Mouse (Mus musculus) thymus, adult 2 months (tissue): ENCODE results near the gene Tsks. TPM values are rescaled to one million over a fixed set of nuclear protein-coding genes. Genes with fewer than 3 reads are reported as not detected.
A peak's percentile ranks its signal among the peaks of the same experiment; 100 is the strongest.

Source experiments
- DNase-seq: peaks from one replicate; pipeline ENCODE4 v3.0.0; 2021
- H3K27ac ChIP-seq: fragments of 200-500 bp; 2 replicates; pipeline ENCODE4 v1.5.1; 2012; ENCODE audit warnings: low read length, control low read depth; ENCODE audit not compliant: control insufficient read depth, insufficient read depth
- H3K27me3 ChIP-seq: fragments of 200-500 bp; 2 replicates; pipeline ENCODE4 v1.6.1; 2012; ENCODE audit warnings: mild to moderate bottlenecking, low read length, moderate library complexity, mixed read lengths; ENCODE audit not compliant: control insufficient read depth, insufficient read depth
- H3K36me3 ChIP-seq: fragments of 200-500 bp; 2 replicates; pipeline ENCODE4 v1.6.1; 2012; ENCODE audit warnings: mild to moderate bottlenecking, low read length, moderate library complexity; ENCODE audit not compliant: control insufficient read depth, insufficient read depth
- H3K4me1 ChIP-seq: fragments of 200-500 bp; replicated peaks from 2 replicates; pipeline ENCODE4 v1.6.1; 2012; ENCODE audit warnings: low read length; ENCODE audit not compliant: control insufficient read depth, insufficient read depth
- H3K4me3 ChIP-seq: fragments of 200-500 bp; 2 replicates; pipeline ENCODE4 v1.5.1; 2012; ENCODE audit warnings: mild to moderate bottlenecking, low read length, control low read depth, moderate library complexity; ENCODE audit not compliant: control insufficient read depth, insufficient read depth
- CTCF ChIP-seq: fragments of 200-500 bp; IDR thresholded peaks from 2 replicates; pipeline ENCODE4 v1.5.1; 2012; ENCODE audit warnings: mild to moderate bottlenecking, control low read depth, low read length, moderate library complexity, borderline replicate concordance; ENCODE audit not compliant: control insufficient read depth, poor library complexity, insufficient read depth; ENCODE audit errors: extremely low read depth
- POLR2A ChIP-seq: fragments of 200-500 bp; IDR thresholded peaks from 2 replicates; pipeline ENCODE4 v1.6.1; 2012; ENCODE audit warnings: mild to moderate bottlenecking, low read length, control low read depth, moderate library complexity; ENCODE audit not compliant: control insufficient read depth, poor library complexity, insufficient read depth; ENCODE audit errors: extremely low read depth
- WGBS: fragments of 180-500 bp; shearing (Covaris S2); methylation state at CpG from one replicate; pipeline ENCODE4 v1.1.7; 2018; 5-methylcytosine and 5-hydroxymethylcytosine counted together
- polyA plus RNA-seq: library from polyadenylated mRNA; depleted of rRNA; stranded (reverse); fragments of >200 nt; gene quantifications from 2 replicates; pipeline ENCODE4 v1.2.3, GENCODE M21; 2012; rRNA removed

Gene Tsks
- 0.29 and 1.0 TPM in 2 replicates for polyA plus RNA-seq

GRCm38 (mm10) chr7:44942904-44943303 is at the start of gene Tsks:
Gene Tsks, plus strand, starts transcription at chr7:44943204.
- no peak for DNase-seq
- Histone ChIP-seq H3K4me1 (no peaks in the 10 kb centered on the region), H3K36me3 (no peaks in the 10 kb centered on the region), H3K4me3 (no peak within 1 kb of the TSS), H3K27ac (no peak within 1 kb of the TSS), H3K27me3 (no peaks in the 10 kb centered on the region)
- TF ChIP-seq CTCF (no peak), POLR2A (no peak)
- WGBS: 87% methylated on average over 7 of the region's 7 CpGs

DNA sequence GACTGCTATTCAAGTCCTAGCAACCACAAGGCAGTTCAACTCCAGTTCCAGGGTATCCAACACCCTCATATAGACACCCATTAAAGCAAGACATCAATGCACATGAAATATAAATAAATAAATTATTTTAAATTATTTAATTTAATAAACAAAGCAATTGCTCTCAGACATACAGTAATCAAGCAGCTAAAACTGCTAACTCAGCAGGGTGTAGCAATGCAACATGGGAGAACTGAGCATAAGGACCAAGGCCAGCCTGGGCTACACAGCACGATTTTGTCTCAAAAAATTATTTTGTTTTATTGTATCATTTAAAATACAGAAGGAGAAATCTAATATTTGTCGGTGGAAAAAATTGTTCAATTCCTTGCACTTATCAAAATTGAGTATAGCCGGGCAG is 48.8 kb upstream of the Tsks start:
- no peak for TF ChIP-seq POLR2A
- no peak for TF ChIP-seq CTCF
- Histone ChIP-seq H3K27ac (no peak overlapping the region), H3K36me3 (no peaks in the 10 kb centered on the region), H3K27me3 (no peaks in the 10 kb centered on the region), H3K4me1 (peaks cover 28% of the 10 kb centered on the region), H3K4me3 (no peak overlapping the region)
- no peak for DNase-seq
- WGBS: 92% methylated on average over 3 of the region's 3 CpGs

GRCm38 (mm10) chr7:44895206-44895592 is 47.8 kb upstream of the Tsks start:
- DNase-seq: no peak
- H3K36me3 ChIP-seq: no peaks in the 10 kb centered on the region
- no peak overlapping the region for H3K27ac ChIP-seq
- no peak overlapping the region for H3K4me3 ChIP-seq
- no peaks in the 10 kb centered on the region for H3K27me3 ChIP-seq
- H3K4me1 ChIP-seq: peaks cover 28% of the 10 kb centered on the region
- 49% methylated on average over 7 of the region's 7 CpGs for WGBS
- no peak for TF ChIP-seq CTCF
- TF ChIP-seq POLR2A: no peak

GRCm38 (mm10) chr7:44895593-44896434 is 47.2 kb upstream of the Tsks start, which contains the start of gene Fuz:
Gene Fuz, plus strand, starts transcription at chr7:44896079.
- Histone ChIP-seq H3K4me3 (peak within 1 kb of the TSS; percentile 97), H3K27me3 (no peaks in the 10 kb centered on the region), H3K36me3 (no peaks in the 10 kb centered on the region), H3K4me1 (peaks cover 26% of the 10 kb centered on the region), H3K27ac (peak within 1 kb of the TSS; percentile 57)
- under 1% methylated on average over 34 of the region's 34 CpGs for WGBS
- DNase-seq: peak; percentile 83
- TF ChIP-seq CTCF (peak; percentile 86), POLR2A (0 out of 2 replicates have a peak, but pooled peaks have one; percentile 37)

DNA sequence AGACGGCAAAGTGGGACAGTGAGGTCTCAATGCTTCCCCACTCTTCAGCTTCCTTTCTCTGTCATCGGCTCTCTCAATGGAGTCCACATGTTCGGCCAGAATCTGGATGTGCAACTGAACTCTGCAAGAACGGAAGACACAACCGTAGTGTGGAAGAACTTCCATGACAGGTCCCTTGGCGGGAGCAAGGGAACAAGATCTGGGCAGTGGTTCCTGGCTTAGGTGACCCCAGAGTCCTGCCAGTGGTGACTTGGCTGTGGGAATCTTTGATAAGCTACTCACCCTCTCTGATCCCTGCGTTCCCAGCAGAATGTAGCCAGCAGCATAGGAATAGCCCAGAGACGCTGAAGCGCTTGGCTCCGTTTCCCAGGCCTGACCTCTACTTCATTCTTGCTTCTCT is 46.5 kb upstream of the Tsks start:
- Histone ChIP-seq H3K36me3 (no peaks in the 10 kb centered on the region), H3K27ac (peak overlapping the region; percentile 57; the same call in 1 of the 2 replicates), H3K4me1 (peaks cover 23% of the 10 kb centered on the region), H3K27me3 (no peaks in the 10 kb centered on the region), H3K4me3 (peak overlapping the region; percentile 97)
- DNase-seq: no peak
- TF ChIP-seq CTCF (no peak), POLR2A (no peak)
- WGBS: 38% methylated on average over 10 of the region's 10 CpGs

GRCm38 (mm10) chr7:44898607-44899006 is 44.4 kb upstream of the Tsks start:
- 76% methylated on average over 19 of the region's 19 CpGs for WGBS
- no peak for DNase-seq
- no peak for TF ChIP-seq POLR2A
- TF ChIP-seq CTCF: no peak
- Histone ChIP-seq H3K27ac (no peak overlapping the region), H3K27me3 (no peaks in the 10 kb centered on the region), H3K36me3 (peaks cover 3% of the 10 kb centered on the region; the same call in 1 of the 2 replicates), H3K4me1 (peaks cover 26% of the 10 kb centered on the region), H3K4me3 (no peak overlapping the region)
